Mouse (Mus musculus): Measurements from ENCODE around the gene Ferd3l. TPM values are rescaled to one million over a fixed set of nuclear protein-coding genes. Genes with fewer than 3 reads are reported as not detected.

The Ferd3l gene
- polyA plus RNA-seq, 1 experiment: not detected

- TF ChIP-seq CTCF (conservative IDR thresholded peaks at IDR 0.05; ENCODE audit: insufficient read depth, insufficient read length, low read depth, low read length): no peak
- no peak for TF ChIP-seq POLR2A (IDR thresholded peaks at IDR 0.05; ENCODE audit: low read depth, low read length)
- peaks cover 7% of the 10 kb centered on the region; the same call in 1 of the 2 replicates for H3K27me3 ChIP-seq (replicated peaks; ENCODE audit: control insufficient read depth, insufficient read depth, low read length)
- H3K4me3 ChIP-seq (ENCODE audit: insufficient read depth, low read depth, low read length): no peak overlapping the region
- no peaks in the 10 kb centered on the region for H3K4me1 ChIP-seq (ENCODE audit: control insufficient read depth, insufficient read depth, low read length)
- DNase-seq: no peak
- no peaks in the 10 kb centered on the region for H3K36me3 ChIP-seq (ENCODE audit: control insufficient read depth, insufficient read depth, low read length)
- 4% methylated on average over 35 of the region's 35 CpGs for WGBS
- no peak overlapping the region for H3K27ac ChIP-seq (ENCODE audit: insufficient read depth, low read depth, low read length)
Observed at GRCm38 (mm10) chr12:33966490-33967415, 38.5 kb downstream of the Ferd3l start.

DNA sequence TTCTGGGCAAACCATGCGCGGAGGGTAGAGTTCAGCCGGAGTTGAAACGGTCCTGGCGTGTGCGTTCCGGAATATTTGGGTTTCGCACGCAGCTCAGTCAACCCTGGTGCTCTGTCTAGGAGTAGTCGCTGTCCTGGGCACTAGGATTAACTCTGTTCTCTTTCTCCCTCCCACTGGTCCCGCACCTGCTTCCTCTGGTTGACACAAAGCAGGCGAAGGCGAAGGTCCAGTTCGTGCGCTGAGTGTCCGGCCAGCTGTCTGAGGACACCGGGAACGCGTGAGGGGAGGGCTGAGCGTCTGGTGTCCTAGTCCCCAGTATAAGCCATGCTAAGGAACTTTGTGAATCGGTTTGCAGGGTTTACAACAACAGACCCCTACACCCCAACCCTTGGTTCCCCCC lies 39.3 kb downstream of the Ferd3l start:
- Histone ChIP-seq H3K4me3 (ENCODE audit: insufficient read depth, low read depth, low read length) (no peak overlapping the region), H3K27me3 (replicated peaks; ENCODE audit: control insufficient read depth, insufficient read depth, low read length) (peaks cover 7% of the 10 kb centered on the region; the same call in 1 of the 2 replicates), H3K27ac (ENCODE audit: insufficient read depth, low read depth, low read length) (no peak overlapping the region), H3K36me3 (ENCODE audit: control insufficient read depth, insufficient read depth, low read length) (no peaks in the 10 kb centered on the region), H3K4me1 (ENCODE audit: control insufficient read depth, insufficient read depth, low read length) (no peaks in the 10 kb centered on the region)
- no peak for DNase-seq
- no peak for TF ChIP-seq CTCF (conservative IDR thresholded peaks at IDR 0.05; ENCODE audit: insufficient read depth, insufficient read length, low read depth, low read length)
- no peak for TF ChIP-seq POLR2A (IDR thresholded peaks at IDR 0.05; ENCODE audit: low read depth, low read length)
- 1% methylated on average over 21 of the region's 21 CpGs for WGBS

DNA sequence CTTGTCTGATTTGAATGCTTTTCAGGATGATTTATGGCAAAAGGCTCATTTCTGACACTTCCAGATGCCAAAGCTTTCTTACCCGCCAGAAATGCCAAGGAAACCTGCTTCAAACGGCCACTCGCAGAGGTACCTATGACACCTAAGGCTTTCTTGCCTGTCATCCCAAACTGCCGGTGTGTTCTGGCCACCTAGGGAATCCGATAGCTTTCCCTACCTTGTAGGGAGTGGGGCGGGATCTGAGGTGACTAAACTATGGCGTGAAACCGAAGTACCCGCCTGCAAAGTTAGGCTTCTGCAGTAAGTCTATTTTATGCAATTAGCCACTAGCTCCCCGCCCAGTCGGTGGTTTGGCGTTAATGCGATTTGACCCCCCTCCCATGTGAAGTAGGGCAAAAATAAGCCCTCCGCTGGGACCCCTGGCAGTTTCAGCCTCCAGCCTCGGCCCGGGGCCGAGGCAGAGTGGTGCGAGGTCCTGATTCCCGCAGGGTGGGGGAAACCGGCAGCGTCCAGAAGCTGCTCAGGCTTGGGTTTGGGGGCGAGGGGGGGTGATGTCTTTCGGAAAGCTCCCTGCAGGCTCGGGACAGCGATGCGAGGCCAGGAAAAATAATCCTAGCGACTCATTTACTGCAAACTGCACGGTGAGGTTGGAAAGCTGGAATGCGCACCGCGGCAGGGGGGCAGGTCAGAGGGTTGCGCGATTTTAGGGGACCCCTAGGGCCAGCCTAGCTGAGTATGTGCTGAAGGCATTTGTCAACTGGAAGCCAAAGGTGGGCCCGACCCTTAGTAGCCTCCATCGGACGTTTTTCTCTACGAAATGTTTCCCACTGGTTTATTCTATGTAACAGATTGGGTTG lies 40.0 kb downstream of the Ferd3l start:
- DNase-seq: no peak
- H3K27me3 ChIP-seq (replicated peaks; ENCODE audit: control insufficient read depth, insufficient read depth, low read length): peaks cover 7% of the 10 kb centered on the region; the same call in 1 of the 2 replicates
- WGBS: 9% methylated on average over 37 of the region's 37 CpGs
- no peaks in the 10 kb centered on the region for H3K36me3 ChIP-seq (ENCODE audit: control insufficient read depth, insufficient read depth, low read length)
- no peaks in the 10 kb centered on the region for H3K4me1 ChIP-seq (ENCODE audit: control insufficient read depth, insufficient read depth, low read length)
- TF ChIP-seq CTCF (conservative IDR thresholded peaks at IDR 0.05; ENCODE audit: insufficient read depth, insufficient read length, low read depth, low read length) (no peak), POLR2A (IDR thresholded peaks at IDR 0.05; ENCODE audit: low read depth, low read length) (no peak)
- no peak overlapping the region for H3K4me3 ChIP-seq (ENCODE audit: insufficient read depth, low read depth, low read length)
- no peak overlapping the region for H3K27ac ChIP-seq (ENCODE audit: insufficient read depth, low read depth, low read length)

GRCm38 (mm10) chr12:33968898-33969178 lies 40.6 kb downstream of the Ferd3l start:
- H3K4me3 ChIP-seq (ENCODE audit: insufficient read depth, low read depth, low read length): no peak overlapping the region
- 19% methylated on average over 4 of the region's 4 CpGs for WGBS
- TF ChIP-seq CTCF (conservative IDR thresholded peaks at IDR 0.05; ENCODE audit: insufficient read depth, insufficient read length, low read depth, low read length) (no peak), POLR2A (IDR thresholded peaks at IDR 0.05; ENCODE audit: low read depth, low read length) (no peak)
- H3K27me3 ChIP-seq (replicated peaks; ENCODE audit: control insufficient read depth, insufficient read depth, low read length): peaks cover 7% of the 10 kb centered on the region; the same call in 1 of the 2 replicates
- no peak overlapping the region for H3K27ac ChIP-seq (ENCODE audit: insufficient read depth, low read depth, low read length)
- no peak for DNase-seq
- no peaks in the 10 kb centered on the region for H3K36me3 ChIP-seq (ENCODE audit: control insufficient read depth, insufficient read depth, low read length)
- H3K4me1 ChIP-seq (ENCODE audit: control insufficient read depth, insufficient read depth, low read length): no peaks in the 10 kb centered on the region

Other genes starting within 250 kb of the Ferd3l start
- gene Twist1, start 29.2 kb downstream of the Ferd3l start, polyA plus RNA-seq (2012; rRNA removed): 2.0 and 3.0 TPM in 2 replicates